Mouse (Mus musculus): ENCODE measurements around the gene Acacb. TPM values are rescaled to one million over a fixed set of nuclear protein-coding genes. Genes with fewer than 3 reads are reported as not detected.

Gene Acacb
- polyA plus RNA-seq, 1 experiment from 2014 or later: 2.5 TPM

GRCm38 (mm10) chr5:114130698-114131520 is 15.4 kb upstream of the Acacb start:
- peak overlapping the region; percentile 83 for H3K4me3 ChIP-seq (ENCODE audit: low read depth, low read length)
- H3K4me2 ChIP-seq (replicated peaks; ENCODE audit: low read depth, low read length): peak overlapping the region; percentile 94
- H3K9ac ChIP-seq (replicated peaks; ENCODE audit: low read depth, low read length): peak overlapping the region; percentile 50
- no peaks in the 10 kb centered on the region for H3K9me3 ChIP-seq (ENCODE audit: control insufficient read depth, low read depth, low read length)
- H3K27me3 ChIP-seq (ENCODE audit: control insufficient read depth, insufficient read depth, low read length): no peaks in the 10 kb centered on the region
- WGBS: under 1% methylated on average over 86 of the region's 87 CpGs
- peaks cover 21% of the 10 kb centered on the region for H3K4me1 ChIP-seq (ENCODE audit: control insufficient read depth, insufficient read depth, low read length)
- peak overlapping the region; percentile 73 for H3K27ac ChIP-seq (ENCODE audit: low read length)
- peaks cover 2% of the 10 kb centered on the region; the same call in 1 of the 2 replicates for H3K36me3 ChIP-seq (ENCODE audit: control insufficient read depth, insufficient read depth, low read length)
- ATAC-seq (ENCODE audit: insufficient number of reproducible peaks, insufficient read depth, low FRiP score, low read depth): peak; percentile 96

- Histone ChIP-seq H3K4me3 (ENCODE audit: low read depth, low read length) (peak overlapping the region; percentile 83), H3K27ac (ENCODE audit: low read length) (peak overlapping the region; percentile 73), H3K9ac (replicated peaks; ENCODE audit: low read depth, low read length) (peak overlapping the region; percentile 45; the same call in 1 of the 2 replicates), H3K27me3 (ENCODE audit: control insufficient read depth, insufficient read depth, low read length) (no peaks in the 10 kb centered on the region), H3K4me1 (ENCODE audit: control insufficient read depth, insufficient read depth, low read length) (peaks cover 21% of the 10 kb centered on the region), H3K4me2 (replicated peaks; ENCODE audit: low read depth, low read length) (peak overlapping the region; percentile 94), H3K36me3 (ENCODE audit: control insufficient read depth, insufficient read depth, low read length) (peaks cover 6% of the 10 kb centered on the region; the same call in 1 of the 2 replicates), H3K9me3 (ENCODE audit: control insufficient read depth, low read depth, low read length) (no peaks in the 10 kb centered on the region)
- WGBS: under 1% methylated on average over 15 of the region's 15 CpGs
- ATAC-seq (ENCODE audit: insufficient number of reproducible peaks, insufficient read depth, low FRiP score, low read depth): no peak; the same call in 1 of the 2 replicates
Observed at GRCm38 (mm10) chr5:114131521-114131840, 14.9 kb upstream of the Acacb start.

DNA sequence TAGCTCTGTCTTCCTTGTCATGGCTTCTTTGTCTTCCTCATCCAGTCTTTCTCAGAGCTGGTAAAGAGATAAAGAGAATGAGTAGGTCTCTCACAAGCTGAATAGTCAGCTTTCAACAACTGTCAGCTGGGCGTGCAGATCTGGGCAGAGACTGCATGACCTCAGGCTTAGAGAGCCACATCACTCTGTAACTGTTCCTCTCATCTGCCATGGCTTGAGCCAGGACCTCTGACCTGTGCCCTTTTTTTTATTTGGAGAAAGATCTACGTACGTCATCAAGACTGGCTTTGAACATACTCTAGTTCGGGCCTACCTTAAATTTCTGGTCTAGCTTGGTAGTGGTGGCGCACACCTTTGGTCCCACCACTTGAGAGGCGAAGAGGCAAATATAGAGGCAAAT is 13.5 kb upstream of the Acacb start:
- H3K27ac ChIP-seq (ENCODE audit: low read length): no peak overlapping the region
- H3K9me3 ChIP-seq (ENCODE audit: control insufficient read depth, low read depth, low read length): no peaks in the 10 kb centered on the region
- no peak overlapping the region for H3K4me2 ChIP-seq (replicated peaks; ENCODE audit: low read depth, low read length)
- no peak for ATAC-seq (ENCODE audit: insufficient number of reproducible peaks, insufficient read depth, low FRiP score, low read depth)
- peaks cover 6% of the 10 kb centered on the region; the same call in 1 of the 2 replicates for H3K36me3 ChIP-seq (ENCODE audit: control insufficient read depth, insufficient read depth, low read length)
- no peaks in the 10 kb centered on the region for H3K27me3 ChIP-seq (ENCODE audit: control insufficient read depth, insufficient read depth, low read length)
- 84% methylated on average over 6 of the region's 6 CpGs for WGBS
- peaks cover 25% of the 10 kb centered on the region for H3K4me1 ChIP-seq (ENCODE audit: control insufficient read depth, insufficient read depth, low read length)
- no peak overlapping the region for H3K4me3 ChIP-seq (ENCODE audit: low read depth, low read length)
- no peak overlapping the region for H3K9ac ChIP-seq (replicated peaks; ENCODE audit: low read depth, low read length)

DNA sequence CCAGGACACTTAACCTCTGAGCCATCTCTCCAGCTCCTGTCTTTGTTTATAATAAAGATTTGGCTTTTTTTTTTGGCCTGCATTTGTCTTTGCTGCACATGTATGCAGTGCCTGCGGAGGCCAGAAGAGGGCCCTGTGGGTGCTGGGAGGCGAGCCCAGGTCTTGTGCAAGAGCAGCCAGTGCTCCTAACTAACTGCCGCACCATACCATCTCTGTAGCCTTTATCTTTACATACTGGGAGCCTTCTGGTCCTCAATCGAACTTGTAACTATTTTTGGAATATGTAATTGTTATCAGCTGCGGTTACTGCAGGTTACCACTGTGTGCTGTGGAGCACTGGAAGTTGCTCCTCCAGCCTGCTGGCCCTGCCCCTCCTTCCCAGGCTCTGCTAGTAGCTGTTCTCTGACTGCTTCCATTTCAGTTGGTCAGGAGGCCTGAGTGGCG is 12.2 kb upstream of the Acacb start:
- Histone ChIP-seq H3K9me3 (ENCODE audit: control insufficient read depth, low read depth, low read length) (no peaks in the 10 kb centered on the region), H3K4me3 (ENCODE audit: low read depth, low read length) (no peak overlapping the region), H3K9ac (replicated peaks; ENCODE audit: low read depth, low read length) (no peak overlapping the region), H3K36me3 (ENCODE audit: control insufficient read depth, insufficient read depth, low read length) (peaks cover 6% of the 10 kb centered on the region; the same call in 1 of the 2 replicates), H3K27me3 (ENCODE audit: control insufficient read depth, insufficient read depth, low read length) (no peaks in the 10 kb centered on the region), H3K27ac (ENCODE audit: low read length) (no peak overlapping the region), H3K4me1 (ENCODE audit: control insufficient read depth, insufficient read depth, low read length) (peaks cover 36% of the 10 kb centered on the region), H3K4me2 (replicated peaks; ENCODE audit: low read depth, low read length) (no peak overlapping the region)
- ATAC-seq (ENCODE audit: insufficient number of reproducible peaks, insufficient read depth, low FRiP score, low read depth): no peak
- WGBS: 62% methylated on average over 6 of the region's 6 CpGs

DNA sequence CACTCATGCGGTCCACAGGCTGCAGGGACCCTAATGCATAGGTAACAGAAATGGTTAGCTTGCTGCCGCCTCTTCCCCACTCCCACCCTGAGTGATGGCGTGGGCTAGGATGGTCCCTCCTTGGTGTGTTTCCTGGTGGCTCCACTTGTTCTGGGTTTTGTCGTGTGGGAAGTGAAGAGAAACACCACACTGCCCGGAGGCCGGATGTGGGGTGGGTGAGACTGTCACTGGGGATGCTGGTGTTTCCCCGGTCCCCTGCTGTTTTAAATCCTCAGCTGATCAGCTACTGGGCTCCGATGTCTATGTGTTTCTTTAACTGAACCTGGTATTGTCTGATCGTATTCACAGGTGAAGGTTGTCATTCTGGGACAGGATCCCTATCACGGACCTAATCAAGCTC is 10.8 kb upstream of the Acacb start:
- WGBS: 85% methylated on average over 10 of the region's 10 CpGs
- no peak overlapping the region for H3K27ac ChIP-seq (ENCODE audit: low read length)
- peaks cover 6% of the 10 kb centered on the region; the same call in 1 of the 2 replicates for H3K36me3 ChIP-seq (ENCODE audit: control insufficient read depth, insufficient read depth, low read length)
- H3K4me1 ChIP-seq (ENCODE audit: control insufficient read depth, insufficient read depth, low read length): peaks cover 37% of the 10 kb centered on the region
- no peak overlapping the region for H3K4me3 ChIP-seq (ENCODE audit: low read depth, low read length)
- H3K27me3 ChIP-seq (ENCODE audit: control insufficient read depth, insufficient read depth, low read length): no peaks in the 10 kb centered on the region
- H3K9ac ChIP-seq (replicated peaks; ENCODE audit: low read depth, low read length): no peak overlapping the region
- no peak overlapping the region for H3K4me2 ChIP-seq (replicated peaks; ENCODE audit: low read depth, low read length)
- no peaks in the 10 kb centered on the region for H3K9me3 ChIP-seq (ENCODE audit: control insufficient read depth, low read depth, low read length)
- ATAC-seq (ENCODE audit: insufficient number of reproducible peaks, insufficient read depth, low FRiP score, low read depth): no peak

DNA sequence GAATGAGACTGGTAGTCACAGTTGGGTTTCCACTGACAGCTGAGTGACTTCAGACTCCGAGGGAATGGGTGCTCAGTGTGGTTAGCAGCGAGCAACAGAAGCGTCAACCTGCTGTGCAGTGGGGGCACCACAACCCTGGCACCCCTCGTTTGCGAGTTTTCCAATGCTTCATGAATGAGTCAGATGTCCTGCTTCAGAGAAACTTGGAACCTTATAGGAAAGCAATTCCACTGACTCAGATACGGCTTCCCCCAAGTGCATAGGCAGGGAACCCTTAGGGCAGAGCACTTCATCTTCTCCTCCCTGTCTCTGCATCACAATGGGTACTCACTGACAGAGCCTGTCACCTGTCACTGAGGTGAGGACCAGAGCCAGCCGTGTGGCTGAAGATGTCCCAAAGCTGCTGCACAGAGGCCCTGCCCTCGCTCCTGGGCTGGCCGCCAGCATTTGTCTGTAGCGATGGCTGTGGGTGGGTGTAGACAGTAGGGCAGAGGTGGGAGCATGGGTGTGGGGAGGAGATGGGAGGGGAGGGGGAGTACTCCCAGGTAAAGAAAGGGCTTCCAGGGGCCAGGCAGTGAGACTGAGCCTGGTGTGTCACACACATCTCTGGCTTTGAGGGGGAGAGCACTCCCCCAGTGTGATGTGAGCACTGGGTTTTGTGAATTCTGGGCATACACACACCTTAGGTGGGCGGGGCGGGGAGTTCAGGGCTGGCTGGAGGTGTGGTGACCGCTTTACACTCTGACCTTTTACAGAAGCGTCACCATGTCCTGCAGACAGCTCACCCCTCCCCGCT is 8.7 kb upstream of the Acacb start:
- Histone ChIP-seq H3K27ac (ENCODE audit: low read length) (peak overlapping the region; percentile 27; the same call in 1 of the 2 replicates), H3K27me3 (ENCODE audit: control insufficient read depth, insufficient read depth, low read length) (no peaks in the 10 kb centered on the region), H3K36me3 (ENCODE audit: control insufficient read depth, insufficient read depth, low read length) (peaks cover 6% of the 10 kb centered on the region; the same call in 1 of the 2 replicates), H3K4me1 (ENCODE audit: control insufficient read depth, insufficient read depth, low read length) (peaks cover 26% of the 10 kb centered on the region; the same call in 1 of the 2 replicates), H3K9me3 (ENCODE audit: control insufficient read depth, low read depth, low read length) (no peaks in the 10 kb centered on the region), H3K9ac (replicated peaks; ENCODE audit: low read depth, low read length) (no peak overlapping the region), H3K4me3 (ENCODE audit: low read depth, low read length) (no peak overlapping the region), H3K4me2 (replicated peaks; ENCODE audit: low read depth, low read length) (no peak overlapping the region)
- ATAC-seq (ENCODE audit: insufficient number of reproducible peaks, insufficient read depth, low FRiP score, low read depth): peak; percentile 20; the same call in 1 of the 2 replicates
- WGBS: 77% methylated on average over 15 of the region's 15 CpGs

GRCm38 (mm10) chr5:114138277-114139164 is 7.8 kb upstream of the Acacb start:
- H3K4me2 ChIP-seq (replicated peaks; ENCODE audit: low read depth, low read length): no peak overlapping the region
- no peak overlapping the region for H3K4me3 ChIP-seq (ENCODE audit: low read depth, low read length)
- no peaks in the 10 kb centered on the region for H3K27me3 ChIP-seq (ENCODE audit: control insufficient read depth, insufficient read depth, low read length)
- H3K36me3 ChIP-seq (ENCODE audit: control insufficient read depth, insufficient read depth, low read length): peaks cover 6% of the 10 kb centered on the region; the same call in 1 of the 2 replicates
- peaks cover 26% of the 10 kb centered on the region; the same call in 1 of the 2 replicates for H3K4me1 ChIP-seq (ENCODE audit: control insufficient read depth, insufficient read depth, low read length)
- 0 out of 2 replicates have a peak, but pooled peaks have one; percentile 38 for ATAC-seq (ENCODE audit: insufficient number of reproducible peaks, insufficient read depth, low FRiP score, low read depth)
- no peak overlapping the region for H3K9ac ChIP-seq (replicated peaks; ENCODE audit: low read depth, low read length)
- H3K27ac ChIP-seq (ENCODE audit: low read length): peak overlapping the region; percentile 75; the same call in 1 of the 2 replicates
- H3K9me3 ChIP-seq (ENCODE audit: control insufficient read depth, low read depth, low read length): no peaks in the 10 kb centered on the region
- WGBS: 69% methylated on average over 21 of the region's 21 CpGs
